Mouse (Mus musculus) A20 (cell line): ENCODE measurements around the gene Zfp454.

Experiments used
- DNase-seq: peaks from one replicate; pipeline ENCODE4 v3.0.0-alpha.2; 2011; ENCODE audit warnings: low read depth, low spot score

Gene Zfp454

GRCm38 (mm10) chr11:50841023-50841735 lies 46.3 kb downstream of the Zfp454 start, which contains the start of gene Zfp879:
Zfp879 (minus strand) TSS chr11:50841552.
- no peak for DNase-seq

- DNase-seq: peak; percentile 26
Measured at GRCm38 (mm10) chr11:50835727-50836126, 51.7 kb downstream of the Zfp454 start.

DNA sequence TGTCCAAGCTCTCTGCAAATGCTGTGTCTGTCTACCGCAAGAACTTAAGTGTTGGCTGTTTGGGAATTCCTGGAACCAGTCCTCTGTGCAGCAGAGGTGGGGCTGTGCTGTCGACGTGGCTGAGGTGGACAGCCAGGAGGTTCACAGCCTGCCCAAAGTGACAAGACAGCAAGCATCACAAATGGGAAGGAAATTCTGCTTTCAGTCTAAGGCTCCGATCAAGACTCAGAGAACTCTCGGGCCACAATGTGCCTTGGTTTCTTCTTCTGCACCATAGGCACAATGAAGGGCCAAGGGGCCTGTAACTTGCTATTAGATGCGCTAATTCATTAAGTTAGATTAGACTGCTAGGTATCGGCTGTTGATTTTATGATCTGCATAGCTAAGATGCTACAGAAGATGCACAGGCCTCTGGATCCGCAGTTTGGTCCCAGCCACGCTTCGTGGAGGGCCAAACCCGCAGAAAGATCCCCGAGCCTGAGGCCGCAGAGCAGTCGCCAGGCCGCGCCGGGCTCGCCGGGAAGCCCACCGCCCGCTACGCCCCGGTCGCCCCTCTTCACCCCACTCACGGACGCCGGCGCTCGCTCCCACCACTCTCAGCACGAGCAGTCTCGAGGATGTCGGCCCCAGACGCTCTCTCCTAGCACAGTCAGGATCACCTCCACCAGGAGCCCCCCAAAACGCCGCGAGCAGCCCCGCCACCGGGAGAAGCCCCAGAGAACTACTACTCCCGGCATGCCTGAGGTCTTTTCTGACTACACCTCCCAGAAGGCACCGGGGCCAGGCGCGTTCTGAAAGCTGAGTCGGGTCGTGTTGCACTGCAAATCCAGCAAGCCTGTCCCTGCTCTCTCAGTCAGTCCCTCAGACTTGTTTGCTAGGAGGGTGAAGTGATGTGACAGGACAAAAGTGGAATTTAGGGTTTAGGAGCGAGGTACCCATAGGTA lies 60.2 kb downstream of the Zfp454 start, which contains the start of gene Zfp354c:
TSS of gene Zfp354c (minus strand) at position 715 of the 944 bp plus-strand sequence.
- DNase-seq: peak; percentile 84

GRCm38 (mm10) chr11:50826214-50826613 lies 61.2 kb downstream of the Zfp454 start:
- no peak for DNase-seq
